Mouse (Mus musculus) bone marrow macrophage, adult 2 months (primary cell): ENCODE data around the gene Defb23.

ENCODE experiments used
- CTCF ChIP-seq: IDR thresholded peaks from 2 replicates; pipeline ENCODE4 v1.5.1; 2012; ENCODE audit warnings: low read depth, mild to moderate bottlenecking, low read length, moderate library complexity
- POLR2A ChIP-seq: IDR thresholded peaks from 2 replicates; pipeline ENCODE4 v1.6.1; 2012; ENCODE audit warnings: mild to moderate bottlenecking, low read depth, low read length, borderline replicate concordance

DNA sequence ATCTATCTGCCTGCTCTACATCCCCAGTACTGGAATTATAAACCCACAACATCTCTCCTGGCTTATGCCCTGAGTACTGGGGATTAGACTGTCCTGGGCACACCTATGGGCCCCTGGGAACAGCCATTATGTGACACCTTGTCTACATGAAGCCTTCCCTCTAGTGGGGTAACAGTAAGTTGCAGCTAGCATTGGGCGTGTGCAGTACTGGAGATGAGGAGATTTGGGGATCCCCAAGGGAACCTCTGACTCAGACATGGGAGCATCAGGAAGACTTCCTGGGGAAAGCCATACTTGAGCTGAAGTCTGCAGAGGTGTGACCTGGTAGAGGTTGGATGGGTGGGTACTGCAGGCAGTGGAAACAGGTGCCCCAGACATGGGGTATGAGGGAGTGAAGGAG lies 25.5 kb downstream of the Defb23 start:
- TF ChIP-seq CTCF (no peak), POLR2A (no peak)
